Mouse (Mus musculus): Measurements from ENCODE around the gene D630003M21Rik. TPM values are rescaled to one million over a fixed set of nuclear protein-coding genes. Genes with fewer than 3 reads are reported as not detected.

The D630003M21Rik gene
- polyA plus RNA-seq, 1 experiment, result not detected

- TF ChIP-seq CTCF (IDR thresholded peaks at IDR 0.05; ENCODE audit: low read depth, low read length), result no peak
- TF ChIP-seq POLR2A (IDR thresholded peaks at IDR 0.05; ENCODE audit: borderline replicate concordance, low read depth, low read length), result no peak
- H3K4me3 ChIP-seq (ENCODE audit: insufficient read depth, low read length), result no peak within 1 kb of the TSS
- H3K4me1 ChIP-seq (ENCODE audit: control insufficient read depth, insufficient read depth, low read length), result peaks cover 5% of the 10 kb centered on the region; the same call in 1 of the 2 replicates
- no peak within 1 kb of the TSS for H3K27ac ChIP-seq (ENCODE audit: insufficient read depth, low read depth, low read length)
Measured at GRCm38 (mm10) chr2:158258005-158258418, 29.0 kb upstream of the D630003M21Rik start, which contains the start of gene Bpi. Gene Bpi (plus strand): TSS chr2:158258094.

- Histone ChIP-seq H3K27ac (ENCODE audit: insufficient read depth, low read depth, low read length) (no peak overlapping the region), H3K4me3 (ENCODE audit: insufficient read depth, low read length) (no peak overlapping the region), H3K4me1 (ENCODE audit: control insufficient read depth, insufficient read depth, low read length) (peaks cover 5% of the 10 kb centered on the region; the same call in 1 of the 2 replicates)
- no peak for TF ChIP-seq CTCF (IDR thresholded peaks at IDR 0.05; ENCODE audit: low read depth, low read length)
- no peak for TF ChIP-seq POLR2A (IDR thresholded peaks at IDR 0.05; ENCODE audit: borderline replicate concordance, low read depth, low read length)
Measured at GRCm38 (mm10) chr2:158256894-158257293, 27.9 kb upstream of the D630003M21Rik start.

GRCm38 (mm10) chr2:158253806-158254205 lies 24.8 kb upstream of the D630003M21Rik start:
- no peak overlapping the region for H3K27ac ChIP-seq (ENCODE audit: insufficient read depth, low read depth, low read length)
- H3K4me1 ChIP-seq (ENCODE audit: control insufficient read depth, insufficient read depth, low read length), result peaks cover 5% of the 10 kb centered on the region; the same call in 1 of the 2 replicates
- no peak overlapping the region for H3K4me3 ChIP-seq (ENCODE audit: insufficient read depth, low read length)
- TF ChIP-seq POLR2A (IDR thresholded peaks at IDR 0.05; ENCODE audit: borderline replicate concordance, low read depth, low read length), result no peak
- TF ChIP-seq CTCF (IDR thresholded peaks at IDR 0.05; ENCODE audit: low read depth, low read length), result no peak

GRCm38 (mm10) chr2:158250558-158250957 lies 21.5 kb upstream of the D630003M21Rik start:
- TF ChIP-seq CTCF (IDR thresholded peaks at IDR 0.05; ENCODE audit: low read depth, low read length) (no peak), POLR2A (IDR thresholded peaks at IDR 0.05; ENCODE audit: borderline replicate concordance, low read depth, low read length) (no peak)
- H3K4me3 ChIP-seq (ENCODE audit: insufficient read depth, low read length), result no peak overlapping the region
- no peak overlapping the region for H3K27ac ChIP-seq (ENCODE audit: insufficient read depth, low read depth, low read length)
- H3K4me1 ChIP-seq (ENCODE audit: control insufficient read depth, insufficient read depth, low read length), result no peaks in the 10 kb centered on the region

- Histone ChIP-seq H3K4me3 (ENCODE audit: insufficient read depth, low read length) (no peak overlapping the region), H3K27ac (ENCODE audit: insufficient read depth, low read depth, low read length) (no peak overlapping the region), H3K4me1 (ENCODE audit: control insufficient read depth, insufficient read depth, low read length) (no peaks in the 10 kb centered on the region)
- TF ChIP-seq POLR2A (IDR thresholded peaks at IDR 0.05; ENCODE audit: borderline replicate concordance, low read depth, low read length) (no peak), CTCF (IDR thresholded peaks at IDR 0.05; ENCODE audit: low read depth, low read length) (no peak)
Measured at GRCm38 (mm10) chr2:158248318-158248717, 19.3 kb upstream of the D630003M21Rik start.

- TF ChIP-seq POLR2A (IDR thresholded peaks at IDR 0.05; ENCODE audit: borderline replicate concordance, low read depth, low read length), result no peak
- TF ChIP-seq CTCF (IDR thresholded peaks at IDR 0.05; ENCODE audit: low read depth, low read length), result no peak
- Histone ChIP-seq H3K4me1 (ENCODE audit: control insufficient read depth, insufficient read depth, low read length) (no peaks in the 10 kb centered on the region), H3K27ac (ENCODE audit: insufficient read depth, low read depth, low read length) (no peak overlapping the region), H3K4me3 (ENCODE audit: insufficient read depth, low read length) (no peak overlapping the region)
Measured at GRCm38 (mm10) chr2:158247852-158248251, 18.8 kb upstream of the D630003M21Rik start.

GRCm38 (mm10) chr2:158245072-158245817 lies 16.2 kb upstream of the D630003M21Rik start:
- Histone ChIP-seq H3K4me3 (ENCODE audit: insufficient read depth, low read length) (no peak overlapping the region), H3K27ac (ENCODE audit: insufficient read depth, low read depth, low read length) (no peak overlapping the region), H3K4me1 (ENCODE audit: control insufficient read depth, insufficient read depth, low read length) (peaks cover 10% of the 10 kb centered on the region)
- TF ChIP-seq POLR2A (IDR thresholded peaks at IDR 0.05; ENCODE audit: borderline replicate concordance, low read depth, low read length), result no peak
- no peak for TF ChIP-seq CTCF (IDR thresholded peaks at IDR 0.05; ENCODE audit: low read depth, low read length)

- H3K27ac ChIP-seq (ENCODE audit: insufficient read depth, low read depth, low read length), result no peak overlapping the region
- peaks cover 14% of the 10 kb centered on the region for H3K4me1 ChIP-seq (ENCODE audit: control insufficient read depth, insufficient read depth, low read length)
- TF ChIP-seq CTCF (IDR thresholded peaks at IDR 0.05; ENCODE audit: low read depth, low read length), result no peak
- no peak for TF ChIP-seq POLR2A (IDR thresholded peaks at IDR 0.05; ENCODE audit: borderline replicate concordance, low read depth, low read length)
- no peak overlapping the region for H3K4me3 ChIP-seq (ENCODE audit: insufficient read depth, low read length)
Measured at GRCm38 (mm10) chr2:158243129-158243870, 14.3 kb upstream of the D630003M21Rik start.

- TF ChIP-seq CTCF (IDR thresholded peaks at IDR 0.05; ENCODE audit: low read depth, low read length) (no peak), POLR2A (IDR thresholded peaks at IDR 0.05; ENCODE audit: borderline replicate concordance, low read depth, low read length) (no peak)
- H3K27ac ChIP-seq (ENCODE audit: insufficient read depth, low read depth, low read length), result no peak overlapping the region
- no peak overlapping the region for H3K4me3 ChIP-seq (ENCODE audit: insufficient read depth, low read length)
- H3K4me1 ChIP-seq (ENCODE audit: control insufficient read depth, insufficient read depth, low read length), result peaks cover 14% of the 10 kb centered on the region
Measured at GRCm38 (mm10) chr2:158242170-158242896, 13.3 kb upstream of the D630003M21Rik start.

Measured in bone marrow macrophage, adult 2 months (primary cell).